Mouse (Mus musculus): ENCODE measurements at regions not wholly inside any gene's neighbourhood (a gene's known extent, or its start where the extent isn't known, plus 50 kb on each side); places are given as distances from the start of the nearest gene placed in this dataset.

GRCm38 (mm10) chr2:172699654-172700053, 150.3 kb downstream of the Tfap2c start:
- DNase-seq (ENCODE audit: low read depth, low spot score): no peak

GRCm38 (mm10) chr2:172710641-172711040, 161.2 kb downstream of the Tfap2c start:
- no peak for DNase-seq (ENCODE audit: low read depth, low spot score)

GRCm38 (mm10) chr2:172726701-172727100, 177.3 kb downstream of the Tfap2c start:
- no peak for DNase-seq (ENCODE audit: low read depth, low spot score)

- DNase-seq (ENCODE audit: low read depth, low spot score): no peak
These were observed 178.2 kb downstream of the Tfap2c start for GRCm38 (mm10) chr2:172727576-172727975.

GRCm38 (mm10) chr2:172728240-172728821, 178.9 kb downstream of the Tfap2c start:
- DNase-seq (ENCODE audit: low read depth, low spot score): no peak

- DNase-seq (ENCODE audit: low read depth, low spot score): no peak
These were observed 179.8 kb downstream of the Tfap2c start for GRCm38 (mm10) chr2:172729151-172729550.

- DNase-seq (ENCODE audit: low read depth, low spot score): no peak
These were observed 180.3 kb downstream of the Tfap2c start for GRCm38 (mm10) chr2:172729741-172730140.

GRCm38 (mm10) chr2:172731408-172731807, 182.0 kb downstream of the Tfap2c start:
- no peak for DNase-seq (ENCODE audit: low read depth, low spot score)

GRCm38 (mm10) chr2:172732453-172733210, 183.2 kb downstream of the Tfap2c start:
- no peak for DNase-seq (ENCODE audit: low read depth, low spot score)

GRCm38 (mm10) chr2:172733403-172733995, 184.1 kb downstream of the Tfap2c start:
- no peak for DNase-seq (ENCODE audit: low read depth, low spot score)

- no peak for DNase-seq (ENCODE audit: low read depth, low spot score)
These were observed 186.2 kb downstream of the Tfap2c start for GRCm38 (mm10) chr2:172735621-172736020.

GRCm38 (mm10) chr2:172739041-172739491, 189.7 kb downstream of the Tfap2c start:
- DNase-seq (ENCODE audit: low read depth, low spot score): no peak

- no peak for DNase-seq (ENCODE audit: low read depth, low spot score)
These were observed 190.1 kb downstream of the Tfap2c start for GRCm38 (mm10) chr2:172739529-172739928.

GRCm38 (mm10) chr2:172751364-172751763, 188.8 kb downstream of the Bmp7 start:
- DNase-seq (ENCODE audit: low read depth, low spot score): no peak

- no peak for DNase-seq (ENCODE audit: low read depth, low spot score)
These were observed 184.2 kb downstream of the Bmp7 start for GRCm38 (mm10) chr2:172755686-172756471.

GRCm38 (mm10) chr2:172756472-172756860, 183.7 kb downstream of the Bmp7 start:
- no peak for DNase-seq (ENCODE audit: low read depth, low spot score)

- no peak for DNase-seq (ENCODE audit: low read depth, low spot score)
These were observed 181.6 kb downstream of the Bmp7 start for GRCm38 (mm10) chr2:172758497-172758896.

- DNase-seq (ENCODE audit: low read depth, low spot score): no peak
These were observed 174.9 kb downstream of the Bmp7 start for GRCm38 (mm10) chr2:172765260-172765659.

GRCm38 (mm10) chr2:172766403-172766802, 173.7 kb downstream of the Bmp7 start:
- DNase-seq (ENCODE audit: low read depth, low spot score): no peak

GRCm38 (mm10) chr2:172768756-172769155, 171.4 kb downstream of the Bmp7 start:
- no peak for DNase-seq (ENCODE audit: low read depth, low spot score)

GRCm38 (mm10) chr2:172770061-172770460, 170.1 kb downstream of the Bmp7 start:
- no peak for DNase-seq (ENCODE audit: low read depth, low spot score)

- DNase-seq (ENCODE audit: low read depth, low spot score): no peak
These were observed 169.5 kb downstream of the Bmp7 start for GRCm38 (mm10) chr2:172770606-172771005.

All from CD4-positive helper T cell, adult 2 months (primary cell).